Mouse (Mus musculus) embryo, embryonic 11.5 days (tissue): ENCODE measurements around the gene Pik3ap1.
A peak's percentile ranks its signal among the peaks of the same experiment; 100 is the strongest.

Experiments used
- DNase-seq: peaks from one replicate; pipeline ENCODE4 v3.0.0-alpha.2; 2012; ENCODE audit warnings: low read depth, low spot score

The Pik3ap1 gene

DNA sequence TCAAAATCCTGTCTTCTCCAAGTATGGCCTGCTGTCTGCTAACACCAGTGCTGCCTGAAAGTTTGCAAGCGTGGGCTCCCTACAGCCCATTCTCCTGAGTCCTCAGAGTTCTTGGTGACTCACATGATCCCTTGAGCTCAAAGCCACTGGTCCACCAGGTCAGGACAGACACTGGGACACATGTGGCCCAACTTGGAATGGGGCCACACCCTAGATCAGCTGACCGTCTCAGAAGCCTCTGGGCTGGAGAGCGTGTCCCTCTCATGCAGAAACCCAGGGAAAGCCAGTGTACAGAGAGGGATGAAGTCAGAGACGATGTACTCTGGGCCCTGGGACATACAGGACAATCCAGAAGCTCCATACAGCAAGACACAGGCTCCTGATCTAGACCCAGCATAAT, 102.7 kb downstream of the Pik3ap1 start:
- DNase-seq: no peak

DNA sequence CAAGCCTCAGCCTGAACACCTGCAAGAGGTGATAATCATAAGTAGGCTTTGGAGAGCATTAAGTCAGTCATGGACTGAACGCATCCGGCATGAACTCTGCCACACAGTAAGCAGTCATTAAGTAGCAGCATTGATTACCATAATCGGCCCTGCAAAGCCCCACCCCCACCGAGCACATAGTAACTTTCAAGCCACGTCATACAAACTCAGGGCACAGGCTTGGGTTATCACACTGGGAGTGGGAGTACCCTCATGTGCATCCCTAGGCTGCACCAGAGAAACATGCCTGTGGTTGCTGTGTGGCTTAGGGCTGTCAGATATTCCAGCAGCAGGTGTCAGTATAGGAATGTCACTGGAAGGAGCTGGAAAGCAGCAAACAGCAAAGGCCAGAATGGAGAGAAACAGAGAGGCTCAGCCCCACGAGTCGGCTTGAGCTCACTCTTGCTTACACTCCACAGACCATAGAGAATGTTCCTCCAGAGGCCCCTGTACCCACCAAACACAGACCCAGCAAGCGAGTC, 105.1 kb downstream of the Pik3ap1 start:
- no peak for DNase-seq

DNA sequence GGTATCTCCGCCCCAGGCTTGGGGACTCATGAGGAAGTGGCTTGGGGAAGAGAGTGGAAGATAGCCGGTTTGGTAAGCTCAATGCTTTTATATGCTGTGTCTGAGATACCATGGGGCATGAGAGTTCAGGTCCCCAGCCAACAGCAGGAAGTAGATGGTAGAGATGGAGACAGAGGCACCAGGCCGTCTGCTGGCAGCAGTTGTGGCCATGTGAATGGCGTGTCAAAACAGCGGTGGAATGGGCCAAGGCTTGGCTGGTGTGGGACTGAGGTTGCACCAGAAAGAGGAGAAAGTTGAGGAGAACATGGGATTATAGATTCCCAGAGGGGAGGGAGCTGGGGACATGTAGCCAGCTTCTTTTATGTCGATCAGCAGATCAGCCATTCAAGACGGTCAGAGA, 106.3 kb downstream of the Pik3ap1 start:
- DNase-seq: no peak

GRCm38 (mm10) chr19:41275588-41275987, 109.3 kb downstream of the Pik3ap1 start:
- no peak for DNase-seq

- DNase-seq: no peak
Observed at GRCm38 (mm10) chr19:41270906-41271305, 114.0 kb downstream of the Pik3ap1 start.

DNA sequence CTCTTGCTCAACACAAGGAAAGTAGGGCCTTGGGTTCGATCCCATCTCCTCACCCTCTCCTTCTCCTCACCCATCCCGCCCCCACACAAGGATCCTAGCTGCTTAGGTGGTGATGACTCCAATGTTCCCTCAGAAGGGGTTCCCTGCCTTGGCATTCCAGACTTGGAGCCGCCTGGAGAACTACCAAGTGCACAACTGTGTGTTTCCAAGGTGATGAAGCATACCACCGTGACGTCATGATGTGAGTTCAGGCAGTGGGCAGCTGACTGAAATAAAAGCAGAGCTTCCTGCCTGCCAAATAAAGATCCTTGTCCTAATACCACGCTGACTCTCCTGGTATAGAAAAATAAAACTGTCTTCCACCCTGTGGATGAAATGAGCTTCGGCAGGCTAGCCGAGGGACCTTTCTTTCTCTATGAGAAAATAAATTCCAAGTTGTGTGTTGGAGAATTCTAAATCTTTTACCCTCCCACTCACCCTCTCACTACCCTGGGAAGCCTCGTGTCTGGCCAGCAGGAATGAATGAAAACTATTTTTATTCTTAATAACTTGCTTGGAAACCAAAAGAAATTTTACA, 114.7 kb downstream of the Pik3ap1 start:
- no peak for DNase-seq

- DNase-seq: no peak
Observed at GRCm38 (mm10) chr19:41266251-41266901, 118.5 kb downstream of the Pik3ap1 start.

GRCm38 (mm10) chr19:41264331-41264799, 120.5 kb downstream of the Pik3ap1 start:
- no peak for DNase-seq

DNA sequence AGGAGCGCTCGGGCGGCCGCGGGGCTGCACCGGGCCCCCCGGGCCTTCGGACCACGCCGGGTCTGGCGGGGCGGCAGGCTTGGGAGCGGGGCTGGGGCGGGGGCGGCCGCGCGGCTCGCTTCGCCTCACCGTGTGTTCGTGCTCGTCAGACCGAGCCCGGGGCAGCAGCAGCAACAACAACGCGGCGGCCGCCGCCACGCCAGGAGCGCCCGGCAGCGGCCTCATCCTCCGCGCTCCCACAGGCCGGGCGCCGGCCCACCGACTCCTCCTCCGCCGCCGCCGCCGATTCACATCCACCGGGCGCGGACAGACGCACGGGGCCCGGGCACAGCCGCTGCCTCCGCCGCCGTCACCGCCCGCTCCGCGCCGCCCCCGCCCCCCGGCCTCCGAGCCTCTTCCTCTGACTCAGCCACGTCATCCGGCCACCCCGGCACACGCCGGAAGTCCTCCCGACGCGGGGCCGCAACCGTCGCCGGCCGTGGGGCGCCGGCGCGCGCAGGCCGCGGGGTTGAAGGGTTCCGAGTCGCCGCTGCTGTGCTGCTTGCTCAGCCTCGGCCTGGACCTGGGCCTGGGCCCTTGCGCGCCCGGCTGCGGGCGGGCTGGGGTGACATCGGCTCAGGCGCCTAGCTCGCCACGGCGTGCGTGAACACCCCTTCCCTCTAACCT, 121.1 kb downstream of the Pik3ap1 start, which contains the start of gene Tm9sf3:
Gene Tm9sf3, minus strand, starts transcription at position 368 of the 666 bp plus-strand sequence.
- peak; percentile 78 for DNase-seq

DNA sequence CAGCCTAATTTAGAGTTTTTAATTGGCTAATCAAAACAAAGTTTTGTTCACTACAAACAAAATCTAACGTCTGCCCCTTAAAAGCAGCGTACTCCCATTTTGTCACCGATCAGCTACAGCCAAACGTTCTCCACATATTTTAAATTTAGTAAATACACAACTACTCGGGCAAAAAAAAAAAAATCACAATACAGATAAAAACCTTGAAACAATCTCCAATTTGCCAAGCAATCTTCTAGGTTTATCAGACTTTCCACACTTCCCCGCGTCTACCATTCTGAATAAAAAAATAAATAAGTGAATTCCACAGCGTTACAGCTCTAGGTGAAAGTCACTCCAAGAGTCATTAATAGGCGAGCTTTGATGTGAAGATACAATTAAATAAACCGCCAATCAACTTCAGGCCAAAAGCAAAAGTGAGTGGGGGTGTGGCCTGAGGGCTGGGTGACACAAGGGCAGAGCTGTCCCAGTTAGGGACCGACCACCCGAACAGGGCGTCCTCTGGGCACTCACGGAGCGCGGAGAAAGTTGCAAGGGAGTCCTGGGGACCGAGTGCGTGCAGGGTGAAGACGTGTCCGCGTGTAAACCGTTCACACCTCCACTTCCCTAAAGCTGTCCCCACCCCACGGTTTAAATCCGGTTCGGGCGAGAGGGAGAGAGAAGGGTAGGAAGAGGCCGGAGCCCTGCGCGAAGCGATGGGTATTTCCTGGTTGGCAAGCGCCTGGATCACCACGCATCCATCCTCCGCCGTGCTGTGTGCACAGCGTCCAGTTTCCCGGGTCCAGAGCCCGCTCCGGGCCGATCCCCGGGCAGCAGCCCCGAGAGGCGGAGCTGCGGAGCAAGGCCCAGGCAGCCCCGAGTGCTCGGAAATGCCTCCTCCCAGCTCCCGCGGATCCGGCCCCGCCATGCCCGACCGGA, 121.9 kb downstream of the Pik3ap1 start:
- peak; percentile 29 for DNase-seq

DNA sequence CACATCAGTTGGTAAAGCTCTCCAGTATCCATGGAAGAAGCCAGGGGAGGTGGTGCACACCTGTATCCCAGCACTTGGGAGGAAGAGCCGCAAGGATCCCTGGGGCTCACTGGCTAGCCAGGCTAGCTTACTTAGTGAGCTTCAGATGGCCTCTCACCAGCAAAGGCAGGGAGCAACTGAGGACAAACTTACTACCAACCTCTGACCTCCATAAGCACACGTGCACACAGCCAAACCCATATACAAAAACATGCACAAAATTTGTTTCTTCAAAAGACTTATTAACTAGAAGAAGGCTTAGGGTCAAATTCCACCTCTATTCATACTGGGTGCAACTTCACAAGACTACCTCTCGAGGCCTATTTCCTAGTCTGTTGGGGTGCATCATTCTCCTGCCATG, 124.2 kb downstream of the Pik3ap1 start:
- DNase-seq: no peak

DNA sequence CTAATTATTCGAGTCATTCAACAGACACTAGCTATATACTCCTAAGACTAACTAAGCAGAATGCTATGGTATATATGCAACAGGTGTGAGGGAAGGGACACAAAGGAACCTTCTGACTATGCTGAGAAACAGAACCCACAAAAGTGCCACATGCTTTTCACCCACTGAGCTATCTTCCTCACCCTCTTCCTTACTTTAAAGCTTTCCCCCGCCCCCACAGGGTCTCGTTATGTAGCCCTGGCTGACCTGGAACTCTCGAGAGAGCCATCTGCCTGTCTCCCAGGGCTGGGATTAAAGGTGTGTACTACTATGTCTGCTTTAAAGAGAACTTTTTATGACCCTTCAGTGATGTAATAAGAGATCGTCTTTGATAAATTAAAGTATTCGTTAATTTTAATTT, 125.6 kb downstream of the Pik3ap1 start:
- DNase-seq: no peak

DNA sequence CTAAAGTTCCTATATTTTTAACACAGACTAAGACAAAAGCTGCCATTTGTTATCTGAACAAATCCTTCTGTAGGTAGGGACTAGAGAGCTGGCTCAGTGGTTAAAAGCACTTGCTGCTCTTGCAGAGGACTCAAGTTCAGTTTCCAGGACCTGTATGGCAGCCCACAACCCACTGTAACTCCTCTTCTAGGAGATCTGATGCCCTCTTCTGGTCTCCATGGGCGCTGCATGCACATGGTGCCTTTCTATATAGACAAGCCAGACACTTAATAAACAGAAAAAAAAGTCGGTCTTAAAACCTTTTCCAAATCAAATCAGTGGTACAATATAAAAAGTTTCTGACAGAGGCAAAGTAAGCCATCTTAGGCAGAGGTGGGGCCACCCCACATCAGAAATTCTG, 126.2 kb downstream of the Pik3ap1 start:
- DNase-seq: peak; percentile 26

GRCm38 (mm10) chr19:41254584-41254983, 130.3 kb downstream of the Pik3ap1 start:
- no peak for DNase-seq

GRCm38 (mm10) chr19:41248968-41249367, 135.9 kb downstream of the Pik3ap1 start:
- no peak for DNase-seq

DNA sequence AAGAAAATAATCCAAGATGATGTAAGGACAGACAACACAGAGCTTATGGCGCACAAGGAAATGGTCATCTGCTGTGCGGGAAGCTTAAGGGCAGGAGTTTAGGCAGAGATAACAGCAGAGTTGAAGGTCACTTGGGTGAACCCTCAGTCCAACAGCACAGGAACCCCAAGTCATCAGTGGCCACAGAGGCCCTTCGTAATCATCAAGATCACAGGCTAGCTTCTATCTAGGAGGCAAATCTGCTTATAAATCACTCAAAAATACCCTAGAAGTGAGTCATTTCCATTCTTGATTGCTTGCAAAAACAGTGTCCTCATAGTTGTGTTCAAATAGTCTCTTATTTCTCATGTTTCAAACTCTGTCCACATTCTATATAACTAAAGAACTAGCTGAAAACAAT, 136.6 kb downstream of the Pik3ap1 start:
- no peak for DNase-seq

DNA sequence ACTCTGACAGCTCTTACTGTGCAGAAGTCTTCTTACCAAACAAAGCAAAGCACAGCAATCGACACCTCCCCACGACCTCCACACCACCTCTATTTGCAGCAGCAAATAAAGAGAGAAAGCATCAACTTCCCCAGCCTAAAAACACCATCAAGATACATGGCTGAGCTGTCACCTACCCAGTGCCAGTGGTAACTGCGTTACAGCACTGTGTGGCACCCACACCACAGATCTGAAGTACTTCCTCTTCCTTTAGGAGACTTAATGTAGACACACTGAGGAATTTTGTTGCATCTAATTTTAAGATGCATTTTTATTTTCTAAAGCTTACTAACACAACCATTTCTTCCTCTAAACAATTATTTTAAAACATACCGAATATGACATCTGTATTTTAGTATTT, 138.6 kb downstream of the Pik3ap1 start:
- DNase-seq: no peak

DNA sequence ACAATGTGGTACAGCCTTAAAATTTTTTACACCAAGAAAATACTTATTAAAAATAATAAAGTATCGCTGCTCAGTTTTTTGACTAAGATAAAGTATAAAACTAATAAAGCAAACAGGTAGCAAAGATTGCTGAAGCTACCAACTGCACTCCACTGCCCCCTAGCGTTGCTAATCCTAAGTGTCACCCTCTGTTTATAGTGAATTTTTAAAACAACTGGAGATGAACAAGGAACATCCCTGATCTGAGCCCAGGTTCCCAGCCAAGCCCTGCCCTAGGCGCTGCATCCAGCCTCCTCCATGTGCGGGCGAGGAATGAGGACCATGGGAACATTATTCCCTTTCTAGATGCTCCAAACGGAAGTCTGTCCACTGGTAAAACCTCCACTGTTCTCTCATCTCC, 140.3 kb downstream of the Pik3ap1 start:
- DNase-seq: peak; percentile 29

DNA sequence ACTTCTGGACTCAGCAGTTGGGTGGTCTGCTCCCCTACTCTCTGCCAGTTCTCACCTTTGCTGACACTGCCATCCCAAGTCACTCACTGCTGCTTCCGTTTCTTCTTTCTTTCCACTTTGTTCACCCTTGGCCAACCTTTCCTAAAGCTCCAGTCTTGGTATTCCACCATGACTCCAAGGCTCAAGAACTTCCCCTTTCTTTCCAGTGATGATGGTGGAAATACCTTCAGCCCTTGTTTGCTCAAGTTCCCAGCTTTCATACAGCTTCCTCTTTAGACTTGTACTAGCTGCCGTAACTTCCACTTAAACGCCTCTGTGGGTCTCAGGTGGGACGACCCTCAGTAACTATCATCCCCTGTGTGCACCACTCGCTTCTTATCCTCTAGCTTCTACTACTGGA, 142.9 kb downstream of the Pik3ap1 start:
- DNase-seq: no peak

DNA sequence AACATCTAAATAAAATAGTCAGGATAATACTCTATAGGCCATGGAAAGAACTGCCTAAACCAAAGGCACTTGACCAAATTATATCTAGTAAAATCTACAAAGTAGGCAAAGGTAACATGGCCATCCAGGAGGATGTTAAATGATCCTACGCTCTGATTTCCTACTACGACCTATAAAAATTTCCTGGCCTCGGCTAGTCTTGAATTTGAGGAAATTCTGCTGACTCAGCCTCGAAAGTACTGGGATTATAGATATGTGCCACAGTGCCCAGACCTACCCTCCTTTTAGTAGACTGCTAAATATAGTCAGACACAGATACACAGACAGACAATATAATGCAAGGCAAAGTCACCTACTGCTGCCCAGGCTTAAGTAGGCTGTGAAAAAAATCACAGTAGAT, 151.2 kb downstream of the Pik3ap1 start:
- DNase-seq: no peak
